Mouse (Mus musculus) midbrain, embryonic 13.5 days (tissue): Measurements from ENCODE around the gene Gpr85. TPM values are rescaled to one million over a fixed set of nuclear protein-coding genes. Genes with fewer than 3 reads are reported as not detected.

Source experiments
- ATAC-seq: fragments of 200-750 bp; cut with Nextera tagmentation; 2 replicates; pipeline ENCODE4 v1.8.0; 2017; ENCODE audit warnings: mild to moderate bottlenecking, moderate TSS enrichment, moderate library complexity
- H3K27ac ChIP-seq: fragments of 300-500 bp; sonication (generic); 2 replicates; pipeline ENCODE4 v1.5.1; 2015; ENCODE audit warnings: inconsistent platforms, mild to moderate bottlenecking, moderate library complexity
- H3K27me3 ChIP-seq: fragments of 300-500 bp; sonication (generic); 2 replicates; pipeline ENCODE4 v1.6.1; 2015; ENCODE audit warnings: mild to moderate bottlenecking, inconsistent platforms
- H3K36me3 ChIP-seq: fragments of 300-500 bp; sonication (generic); 2 replicates; pipeline ENCODE4 v1.6.1; 2015; ENCODE audit warnings: mild to moderate bottlenecking, inconsistent platforms
- H3K4me1 ChIP-seq: fragments of 300-500 bp; sonication (generic); replicated peaks from 2 replicates; pipeline ENCODE4 v1.6.1; 2015; ENCODE audit warnings: inconsistent platforms
- H3K4me2 ChIP-seq: fragments of 300-500 bp; sonication (generic); replicated peaks from 2 replicates; pipeline ENCODE4 v1.6.1; 2015; ENCODE audit warnings: moderate library complexity, mild to moderate bottlenecking, inconsistent platforms
- H3K4me3 ChIP-seq: fragments of 300-500 bp; sonication (generic); replicated peaks from 2 replicates; pipeline ENCODE4 v1.5.1; 2015; ENCODE audit warnings: mild to moderate bottlenecking, inconsistent platforms
- H3K9ac ChIP-seq: fragments of 300-500 bp; sonication (generic); replicated peaks from 2 replicates; pipeline ENCODE4 v1.6.1; 2015; ENCODE audit warnings: mild to moderate bottlenecking, inconsistent platforms
- H3K9me3 ChIP-seq: fragments of 300-500 bp; sonication (generic); 2 replicates; pipeline ENCODE4 v1.6.1; 2016; ENCODE audit warnings: mild to moderate bottlenecking, inconsistent platforms
- polyA plus RNA-seq: library from polyadenylated mRNA; unstranded; fragments of >200 nt; fragmentation: Nextera tagmentation; extraction: Ambion mirVana; gene quantifications from 2 replicates; pipeline ENCODE4 v1.2.1, GENCODE M21; 2015

Gene Gpr85
- polyA plus RNA-seq, 1 experiment from 2014 or later: 79.9 TPM

DNA sequence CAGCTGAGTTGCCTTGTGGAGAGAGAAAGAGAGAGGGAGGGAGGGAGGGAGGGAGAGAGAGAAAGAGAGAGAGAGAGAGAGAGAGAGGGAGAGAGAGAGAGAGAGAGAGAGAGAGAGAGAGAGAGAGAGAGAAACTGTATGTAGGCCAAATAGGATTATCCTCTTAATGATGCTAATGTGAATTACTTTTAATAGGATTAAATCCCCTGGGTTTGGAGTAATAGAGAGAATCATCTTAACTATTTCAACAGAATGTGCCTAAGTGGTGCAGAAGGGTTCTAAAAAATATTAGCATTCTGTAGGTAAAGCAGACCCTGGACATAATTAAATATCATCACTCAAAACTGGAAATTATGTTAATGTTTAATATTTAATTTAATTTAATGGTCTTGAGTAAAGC, 42.4 kb downstream of the Gpr85 start:
- Histone ChIP-seq H3K4me1 (no peaks in the 10 kb centered on the region), H3K27me3 (no peaks in the 10 kb centered on the region), H3K4me2 (no peak overlapping the region), H3K36me3 (no peaks in the 10 kb centered on the region), H3K9me3 (no peaks in the 10 kb centered on the region), H3K27ac (no peak overlapping the region), H3K4me3 (no peak overlapping the region), H3K9ac (no peak overlapping the region)
- no peak for ATAC-seq

Other genes with a start within 250 kb of the Gpr85 start
- gene Tmem168, start 231.8 kb downstream of the Gpr85 start, polyA plus RNA-seq: 24.6 and 25.6 TPM in 2 replicates
- gene Bmt2, start 162.0 kb downstream of the Gpr85 start, polyA plus RNA-seq: 20.9 and 23.1 TPM in 2 replicates
- 92.0 and 92.6 TPM in 2 replicates for gene 2610001J05Rik, start 31.6 kb upstream of the Gpr85 start, polyA plus RNA-seq